Mouse (Mus musculus) liver, postnatal 0 days (tissue): ENCODE measurements around the gene Kyat3. TPM values are rescaled to one million over a fixed set of nuclear protein-coding genes. Genes with fewer than 3 reads are reported as not detected.

Source experiments
- ATAC-seq: fragments of 200-750 bp; cut with Nextera tagmentation; 2 replicates; pipeline ENCODE4 v1.8.0; 2017; ENCODE audit warnings: mild to moderate bottlenecking, moderate library complexity
- DNase-seq: peaks from one replicate; pipeline ENCODE4 v3.0.0-alpha.2; 2016
- H3K27ac ChIP-seq: fragments of 300-500 bp; sonication (generic); 2 replicates; pipeline ENCODE4 v1.5.1; 2014; ENCODE audit warnings: antibody characterized with exemption, moderate library complexity, mild to moderate bottlenecking, low read depth
- H3K27me3 ChIP-seq: fragments of 300-500 bp; sonication (generic); 2 replicates; pipeline ENCODE4 v1.6.1; 2014; ENCODE audit warnings: low read length, control low read depth, mixed read lengths; ENCODE audit not compliant: insufficient read depth
- H3K36me3 ChIP-seq: fragments of 300-500 bp; sonication (generic); replicated peaks from 2 replicates; pipeline ENCODE4 v1.6.1; 2014; ENCODE audit warnings: mild to moderate bottlenecking, control low read depth, low read length, moderate library complexity, mixed read lengths; ENCODE audit not compliant: insufficient read depth
- H3K4me1 ChIP-seq: fragments of 300-500 bp; sonication (generic); 2 replicates; pipeline ENCODE4 v1.6.1; 2014; ENCODE audit warnings: antibody characterized with exemption, mild to moderate bottlenecking, control low read depth; ENCODE audit not compliant: insufficient read depth
- H3K4me2 ChIP-seq: fragments of 300-500 bp; sonication (generic); 2 replicates; pipeline ENCODE4 v1.6.1; 2014; ENCODE audit warnings: low read depth, mild to moderate bottlenecking, low read length, moderate library complexity, mixed read lengths
- H3K4me3 ChIP-seq: fragments of 300-500 bp; sonication (generic); 2 replicates; pipeline ENCODE4 v1.5.1; 2014; ENCODE audit warnings: low read depth, low read length
- H3K9ac ChIP-seq: fragments of 300-500 bp; sonication (generic); replicated peaks from 2 replicates; pipeline ENCODE4 v1.6.1; 2014; ENCODE audit warnings: mild to moderate bottlenecking, moderate library complexity
- H3K9me3 ChIP-seq: fragments of 300-500 bp; sonication (generic); 2 replicates; pipeline ENCODE4 v1.6.1; 2016; ENCODE audit warnings: mild to moderate bottlenecking, control low read depth, low read length, mixed read lengths
- CTCF ChIP-seq: sonication (generic); IDR thresholded peaks from 2 replicates; pipeline ENCODE4 v1.5.1; 2016; ENCODE audit warnings: antibody characterized with exemption, low read depth
- EP300 ChIP-seq: IDR thresholded peaks from 2 replicates; pipeline ENCODE4 v1.6.1; 2016; ENCODE audit warnings: antibody characterized with exemption, low read depth, mild to moderate bottlenecking
- WGBS: fragments of 180-500 bp; shearing (Covaris S2); extraction: QIAGEN DNeasy Blood & Tissue Kit; methylation state at CpG from one replicate; pipeline ENCODE4 v1.1.7; 2014; ENCODE audit not compliant: insufficient replicate concordance; 5-methylcytosine and 5-hydroxymethylcytosine counted together
- polyA plus RNA-seq: library from polyadenylated mRNA; unstranded; fragments of >200 nt; fragmentation: Nextera tagmentation; extraction: Ambion mirVana; gene quantifications from 2 replicates; pipeline ENCODE4 v1.2.1, GENCODE M21; 2015

The Kyat3 gene
- polyA plus RNA-seq, 1 experiment from 2014 or later = 186 TPM

- TF ChIP-seq CTCF (peak; percentile 41), EP300 (no peak)
- no peak for DNase-seq
- peaks cover 18% of the 10 kb centered on the region for H3K4me1 ChIP-seq
- no peak for ATAC-seq
- H3K4me3 ChIP-seq = no peak overlapping the region
- H3K36me3 ChIP-seq = peaks cover 54% of the 10 kb centered on the region
- no peaks in the 10 kb centered on the region for H3K27me3 ChIP-seq
- H3K27ac ChIP-seq = no peak overlapping the region
- H3K9me3 ChIP-seq = no peaks in the 10 kb centered on the region
- H3K9ac ChIP-seq = no peak overlapping the region
- 60% methylated on average over 4 of the region's 4 CpGs for WGBS
- no peak overlapping the region for H3K4me2 ChIP-seq
Measured at GRCm38 (mm10) chr3:142773538-142774191, 72.8 kb downstream of the Kyat3 start.

GRCm38 (mm10) chr3:142777227-142777626, 76.4 kb downstream of the Kyat3 start:
- H3K27ac ChIP-seq = no peak overlapping the region
- H3K36me3 ChIP-seq = peaks cover 78% of the 10 kb centered on the region
- H3K4me2 ChIP-seq = no peak overlapping the region
- DNase-seq (no peak), ATAC-seq (no peak)
- peaks cover 3% of the 10 kb centered on the region; the same call in 1 of the 2 replicates for H3K4me1 ChIP-seq
- H3K27me3 ChIP-seq = no peaks in the 10 kb centered on the region
- no peak overlapping the region for H3K4me3 ChIP-seq
- H3K9me3 ChIP-seq = no peaks in the 10 kb centered on the region
- WGBS = 55% methylated on average over 3 of the region's 3 CpGs
- no peak for TF ChIP-seq CTCF
- TF ChIP-seq EP300 = no peak
- H3K9ac ChIP-seq = no peak overlapping the region

- TF ChIP-seq CTCF (no peak), EP300 (no peak)
- H3K4me3 ChIP-seq = no peak overlapping the region
- H3K9me3 ChIP-seq = no peaks in the 10 kb centered on the region
- H3K27ac ChIP-seq = no peak overlapping the region
- peaks cover 53% of the 10 kb centered on the region for H3K36me3 ChIP-seq
- no peak for ATAC-seq
- WGBS = 82% methylated on average over 2 of the region's 2 CpGs
- no peaks in the 10 kb centered on the region for H3K4me1 ChIP-seq
- no peak for DNase-seq
- H3K27me3 ChIP-seq = no peaks in the 10 kb centered on the region
- H3K4me2 ChIP-seq = no peak overlapping the region
- H3K9ac ChIP-seq = no peak overlapping the region
Measured at GRCm38 (mm10) chr3:142786423-142787072, 85.7 kb downstream of the Kyat3 start.

- Histone ChIP-seq H3K4me1 (no peaks in the 10 kb centered on the region), H3K9me3 (no peaks in the 10 kb centered on the region), H3K36me3 (peaks cover 61% of the 10 kb centered on the region), H3K4me2 (no peak overlapping the region), H3K27ac (no peak overlapping the region), H3K9ac (no peak overlapping the region), H3K4me3 (no peak overlapping the region), H3K27me3 (no peaks in the 10 kb centered on the region)
- no peak for TF ChIP-seq EP300
- TF ChIP-seq CTCF = no peak
- DNase-seq (no peak), ATAC-seq (no peak; the same call in 1 of the 2 replicates)
- 78% methylated on average over 3 of the region's 3 CpGs for WGBS
Measured at GRCm38 (mm10) chr3:142795587-142795986, 94.7 kb downstream of the Kyat3 start.

Other genes with a start within 250 kb of the Kyat3 start
- 0.13 and 0.20 TPM in 2 replicates for gene Gbp5, start 207.1 kb upstream of the Kyat3 start, polyA plus RNA-seq
- gene Gbp7, start 170.7 kb upstream of the Kyat3 start, polyA plus RNA-seq = 7.1 and 7.8 TPM in 2 replicates
- gene Gbp3, start 141.0 kb upstream of the Kyat3 start, polyA plus RNA-seq = 3.6 and 4.0 TPM in 2 replicates
- gene Gbp2b, start 106.2 kb upstream of the Kyat3 start, polyA plus RNA-seq = 0.05 TPM in 1 of 2 replicates, not detected in the other
- 3.1 and 3.8 TPM in 2 replicates for gene Gbp2, start 80.4 kb upstream of the Kyat3 start, polyA plus RNA-seq
- 74.6 and 75.4 TPM in 2 replicates for gene Gtf2b, start 64.0 kb downstream of the Kyat3 start, polyA plus RNA-seq
- 26.6 and 30.0 TPM in 2 replicates for gene Pkn2, start 181.0 kb downstream of the Kyat3 start, polyA plus RNA-seq